Mouse (Mus musculus): ENCODE results near the gene Aox3. TPM values are rescaled to one million over a fixed set of nuclear protein-coding genes. Genes with fewer than 3 reads are reported as not detected.

Gene Aox3
- polyA plus RNA-seq, 2 experiments: 0.12 to 0.53 TPM

DNA sequence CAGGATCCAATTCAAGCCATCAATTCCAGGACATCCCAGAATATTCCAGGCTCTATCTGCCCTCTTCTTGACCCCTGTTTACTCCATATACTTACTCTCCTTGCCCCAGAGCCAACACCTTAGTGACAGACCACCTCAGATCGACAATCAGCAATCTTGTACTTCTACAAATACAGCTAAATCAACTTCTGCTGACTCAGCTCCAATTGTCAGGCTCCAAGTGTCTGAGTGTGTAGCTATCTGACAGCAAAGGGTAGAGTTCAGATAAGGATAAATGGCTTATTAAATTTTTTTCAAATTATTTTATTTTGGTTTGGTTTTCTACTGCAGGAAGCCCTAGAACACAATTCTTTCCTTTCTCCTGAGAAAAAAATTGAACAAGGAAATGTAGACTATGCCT lies 135.6 kb downstream of the Aox3 start:
- TF ChIP-seq POLR2A (IDR thresholded peaks at IDR 0.05; ENCODE audit: borderline replicate concordance, extremely low read depth, insufficient read depth, insufficient read length): no peak
- WGBS: 71% methylated on average over 1 of the region's 1 CpGs
- DNase-seq (ENCODE audit: low spot score) (no peak), ATAC-seq (ENCODE audit: low FRiP score, low read depth) (no peak)
- Histone ChIP-seq H3K9ac (ENCODE audit: low read depth, low read length, severe bottlenecking) (no peak overlapping the region), H3K36me3 (ENCODE audit: control insufficient read depth, insufficient read depth, low read length) (no peaks in the 10 kb centered on the region), H3K27me3 (ENCODE audit: control insufficient read depth, insufficient read depth, low read length) (no peaks in the 10 kb centered on the region), H3K4me2 (replicated peaks; ENCODE audit: low read depth, low read length, severe bottlenecking) (no peak overlapping the region), H3K27ac (replicated peaks; ENCODE audit: low read depth, low read length) (no peak overlapping the region), H3K9me3 (ENCODE audit: control insufficient read depth, low read length) (no peaks in the 10 kb centered on the region), H3K4me1 (ENCODE audit: control insufficient read depth, insufficient read depth, low read length) (no peaks in the 10 kb centered on the region), H3K4me3 (replicated peaks; ENCODE audit: low read length) (no peak overlapping the region)

Other genes with a start within 250 kb of the Aox3 start
- gene Sgo2a, start 117.2 kb upstream of the Aox3 start, polyA plus RNA-seq (2012; rRNA removed): 11.1 and 13.2 TPM in 2 replicates
- 16.4 and 18.0 TPM in 2 replicates for gene Sgo2a, start 117.2 kb upstream of the Aox3 start, polyA plus RNA-seq (2014; fragmentation: Nextera tagmentation; extraction: Ambion mirVana)
- 34.0 and 35.3 TPM in 2 replicates for gene Kctd18, start 94.2 kb upstream of the Aox3 start, polyA plus RNA-seq (2012; rRNA removed)
- gene Kctd18, start 94.2 kb upstream of the Aox3 start, polyA plus RNA-seq (2014; fragmentation: Nextera tagmentation; extraction: Ambion mirVana): 21.1 and 23.3 TPM in 2 replicates
- 0.98 and 1.2 TPM in 2 replicates for gene Aox1, start 83.2 kb upstream of the Aox3 start, polyA plus RNA-seq (2012; rRNA removed)
- 0.59 and 0.80 TPM in 2 replicates for gene Aox1, start 83.2 kb upstream of the Aox3 start, polyA plus RNA-seq (2014; fragmentation: Nextera tagmentation; extraction: Ambion mirVana)
- gene Aox4, start 97.3 kb downstream of the Aox3 start, polyA plus RNA-seq (2012; rRNA removed): 0.37 and 0.78 TPM in 2 replicates
- 1.3 and 2.5 TPM in 2 replicates for gene Aox4, start 97.3 kb downstream of the Aox3 start, polyA plus RNA-seq (2014; fragmentation: Nextera tagmentation; extraction: Ambion mirVana)
- gene Aox2, start 165.2 kb downstream of the Aox3 start, polyA plus RNA-seq (2012; rRNA removed): 0.04 and 0.10 TPM in 2 replicates
- 0.06 and 0.12 TPM in 2 replicates for gene Aox2, start 165.2 kb downstream of the Aox3 start, polyA plus RNA-seq (2014; fragmentation: Nextera tagmentation; extraction: Ambion mirVana)

All from limb, embryonic 14.5 days (tissue).